Mouse (Mus musculus) cerebellum, adult 9-10 months (tissue): ENCODE measurements around the gene Prdm15.

ENCODE experiments used
- DNase-seq: peaks from one replicate; pipeline ENCODE4 v3.0.0; 2022

Gene Prdm15

GRCm38 (mm10) chr16:97748421-97748820, 103.2 kb downstream of the Prdm15 start:
- no peak for DNase-seq
